Mouse (Mus musculus) lung, embryonic 16.5 days (tissue): ENCODE results near the gene Net1. TPM values are rescaled to one million over a fixed set of nuclear protein-coding genes. Genes with fewer than 3 reads are reported as not detected.

ENCODE experiments used
- ATAC-seq: fragments of 200-750 bp; cut with Nextera tagmentation; 2 replicates; pipeline ENCODE4 v1.8.0; 2017; ENCODE audit warnings: low read depth, mild to moderate bottlenecking, moderate library complexity
- H3K27ac ChIP-seq: fragments of 300-500 bp; sonication (generic); 2 replicates; pipeline ENCODE4 v1.5.1; 2014; ENCODE audit warnings: mild to moderate bottlenecking, control low read depth, low read length
- H3K27me3 ChIP-seq: fragments of 300-500 bp; sonication (generic); 2 replicates; pipeline ENCODE4 v1.6.1; 2014; ENCODE audit warnings: low read depth, low read length, mixed read lengths; ENCODE audit not compliant: control insufficient read depth, insufficient read depth
- H3K36me3 ChIP-seq: fragments of 300-500 bp; sonication (generic); 2 replicates; pipeline ENCODE4 v1.6.1; 2014; ENCODE audit warnings: low read length; ENCODE audit not compliant: control insufficient read depth, insufficient read depth
- H3K4me1 ChIP-seq: fragments of 300-500 bp; sonication (generic); replicated peaks from 2 replicates; pipeline ENCODE4 v1.6.1; 2014; ENCODE audit warnings: low read length, mixed read lengths; ENCODE audit not compliant: control insufficient read depth, insufficient read depth
- H3K4me2 ChIP-seq: fragments of 300-500 bp; sonication (generic); 2 replicates; pipeline ENCODE4 v1.6.1; 2014; ENCODE audit warnings: low read depth, low read length, control low read depth
- H3K4me3 ChIP-seq: fragments of 300-500 bp; sonication (generic); 2 replicates; pipeline ENCODE4 v1.5.1; 2014; ENCODE audit warnings: mild to moderate bottlenecking, low read length, control low read depth
- H3K9ac ChIP-seq: fragments of 300-500 bp; sonication (generic); 2 replicates; pipeline ENCODE4 v1.6.1; 2014; ENCODE audit warnings: low read length, control low read depth
- H3K9me3 ChIP-seq: fragments of 300-500 bp; sonication (generic); 2 replicates; pipeline ENCODE4 v1.6.1; 2016; ENCODE audit warnings: low read length; ENCODE audit not compliant: control insufficient read depth
- WGBS: fragments of 180-500 bp; shearing (Covaris S2); extraction: QIAGEN DNeasy Blood & Tissue Kit; methylation state at CpG from one replicate; pipeline ENCODE4 v1.1.7; 2014; 5-methylcytosine and 5-hydroxymethylcytosine counted together
- polyA plus RNA-seq: library from polyadenylated mRNA; unstranded; fragments of >200 nt; fragmentation: Nextera tagmentation; extraction: Ambion mirVana; gene quantifications from 2 replicates; pipeline ENCODE4 v1.2.1, GENCODE M21; 2015

Net1 gene
- polyA plus RNA-seq, 1 experiment from 2014 or later: 100 TPM

DNA sequence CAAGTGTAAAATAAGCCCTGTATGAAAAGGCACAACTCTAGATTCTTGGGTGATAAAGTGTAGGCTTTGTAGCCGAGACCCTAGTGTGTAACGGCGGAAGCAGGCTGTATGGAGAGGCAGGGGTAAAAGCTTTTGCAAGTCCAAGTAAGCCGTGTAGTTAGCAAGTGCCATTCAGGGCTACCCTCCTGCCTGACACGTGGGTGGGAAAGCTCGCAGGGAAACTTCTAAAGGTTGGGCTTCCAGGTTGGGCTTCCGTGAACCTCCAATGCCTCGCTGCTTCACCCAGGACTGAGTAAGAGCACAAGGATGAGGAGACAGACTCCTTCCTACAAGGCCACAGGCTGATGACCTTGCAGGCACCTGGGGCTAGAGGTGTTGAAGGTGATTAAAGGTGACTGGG, 23.5 kb downstream of the Net1 start:
- 69% methylated on average over 8 of the region's 8 CpGs for WGBS
- H3K9me3 ChIP-seq: no peaks in the 10 kb centered on the region

GRCm38 (mm10) chr13:3893126-3893734, 24.8 kb downstream of the Net1 start:
- WGBS: under 1% methylated on average over 35 of the region's 35 CpGs
- Histone ChIP-seq H3K9ac (peak overlapping the region; percentile 77), H3K9me3 (no peaks in the 10 kb centered on the region), H3K27ac (peak overlapping the region; percentile 81), H3K27me3 (no peaks in the 10 kb centered on the region), H3K4me3 (peak overlapping the region; percentile 74), H3K4me1 (peaks cover 8% of the 10 kb centered on the region), H3K36me3 (no peaks in the 10 kb centered on the region; the same call in 1 of the 2 replicates), H3K4me2 (peak overlapping the region; percentile 68)
- ATAC-seq: peak; percentile 98

More for the DNA sequence above, 23.5 kb downstream of the Net1 start:
- H3K27me3 ChIP-seq: no peaks in the 10 kb centered on the region
- H3K4me3 ChIP-seq: no peak overlapping the region
- peaks cover 5% of the 10 kb centered on the region for H3K4me1 ChIP-seq
- no peak overlapping the region for H3K9ac ChIP-seq
- no peak overlapping the region for H3K27ac ChIP-seq
- no peak overlapping the region for H3K4me2 ChIP-seq
- H3K36me3 ChIP-seq: no peaks in the 10 kb centered on the region; the same call in 1 of the 2 replicates
- ATAC-seq: no peak

DNA sequence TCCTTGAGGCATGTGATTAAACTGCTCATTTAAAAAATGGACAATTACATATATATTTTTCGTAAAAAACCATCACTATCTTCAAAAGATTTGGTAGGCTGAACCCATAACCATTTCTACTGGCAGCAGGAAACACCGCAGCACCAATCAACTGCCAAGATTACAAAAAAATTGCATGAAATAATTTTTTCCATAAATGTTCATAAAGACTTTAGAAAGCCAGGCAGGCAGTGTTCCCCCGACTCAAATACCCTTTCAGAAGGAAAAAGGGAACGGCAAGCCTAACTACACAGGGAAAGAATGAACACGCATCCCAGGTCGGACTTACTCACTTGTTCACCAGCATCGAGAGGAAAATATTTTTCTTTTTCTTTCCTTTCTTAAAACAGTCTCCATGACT, 25.4 kb downstream of the Net1 start:
- Histone ChIP-seq H3K27me3 (no peaks in the 10 kb centered on the region), H3K4me3 (peak overlapping the region; percentile 74), H3K4me2 (peak overlapping the region; percentile 68), H3K9ac (peak overlapping the region; percentile 69), H3K4me1 (peaks cover 8% of the 10 kb centered on the region), H3K36me3 (peaks cover 6% of the 10 kb centered on the region), H3K27ac (no peak overlapping the region), H3K9me3 (no peaks in the 10 kb centered on the region)
- no peak for ATAC-seq
- WGBS: 3% methylated on average over 7 of the region's 7 CpGs

GRCm38 (mm10) chr13:3891479-3892087, 26.4 kb downstream of the Net1 start:
- Histone ChIP-seq H3K9me3 (no peaks in the 10 kb centered on the region), H3K4me3 (peak overlapping the region; percentile 74), H3K9ac (peak overlapping the region; percentile 69), H3K36me3 (peaks cover 16% of the 10 kb centered on the region), H3K4me1 (peaks cover 8% of the 10 kb centered on the region), H3K4me2 (peak overlapping the region; percentile 68), H3K27ac (peak overlapping the region; percentile 19), H3K27me3 (no peaks in the 10 kb centered on the region)
- WGBS: 30% methylated on average over 8 of the region's 8 CpGs
- ATAC-seq: no peak

- WGBS: 44% methylated on average over 8 of the region's 8 CpGs
- Histone ChIP-seq H3K9ac (no peak overlapping the region), H3K27me3 (no peaks in the 10 kb centered on the region), H3K9me3 (no peaks in the 10 kb centered on the region), H3K4me3 (peak overlapping the region; percentile 26), H3K4me2 (peak overlapping the region; percentile 36), H3K27ac (no peak overlapping the region; the same call in 1 of the 2 replicates), H3K36me3 (peaks cover 28% of the 10 kb centered on the region), H3K4me1 (peaks cover 8% of the 10 kb centered on the region)
- ATAC-seq: no peak
These were observed 28.0 kb downstream of the Net1 start for GRCm38 (mm10) chr13:3890061-3890460.

DNA sequence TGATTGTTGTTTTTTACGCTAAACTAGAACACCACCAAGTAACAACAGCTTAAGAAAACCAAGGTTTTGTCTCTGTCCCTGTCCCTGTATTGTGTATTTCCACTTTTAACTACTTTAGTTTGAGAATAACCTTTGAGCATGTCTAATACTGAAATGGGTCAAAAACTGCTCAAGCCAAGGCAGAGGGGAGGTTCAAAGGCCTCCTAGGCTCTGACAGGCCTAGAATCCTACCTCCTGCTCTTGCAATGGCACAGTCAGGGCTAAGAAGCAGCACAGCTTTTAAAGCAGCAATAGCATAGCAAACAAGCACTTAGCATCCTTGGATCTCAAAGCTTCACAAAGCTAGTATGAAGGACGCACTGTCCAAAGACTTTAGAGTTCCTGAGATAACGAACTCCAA, 28.9 kb downstream of the Net1 start:
- Histone ChIP-seq H3K4me3 (no peak overlapping the region), H3K36me3 (peaks cover 37% of the 10 kb centered on the region), H3K27ac (no peak overlapping the region), H3K9me3 (no peaks in the 10 kb centered on the region), H3K27me3 (no peaks in the 10 kb centered on the region), H3K9ac (no peak overlapping the region), H3K4me1 (peaks cover 8% of the 10 kb centered on the region), H3K4me2 (no peak overlapping the region)
- ATAC-seq: no peak
- WGBS: 80% methylated on average over 3 of the region's 3 CpGs

GRCm38 (mm10) chr13:3886663-3887062, 31.4 kb downstream of the Net1 start:
- Histone ChIP-seq H3K4me1 (peaks cover 5% of the 10 kb centered on the region; the same call in 1 of the 2 replicates), H3K27ac (no peak overlapping the region), H3K4me3 (no peak overlapping the region), H3K4me2 (no peak overlapping the region), H3K9me3 (no peaks in the 10 kb centered on the region), H3K9ac (no peak overlapping the region), H3K36me3 (peaks cover 43% of the 10 kb centered on the region), H3K27me3 (no peaks in the 10 kb centered on the region)
- ATAC-seq: no peak
- 94% methylated on average over 7 of the region's 7 CpGs for WGBS

GRCm38 (mm10) chr13:3877679-3878220, 40.3 kb downstream of the Net1 start:
- H3K27me3 ChIP-seq: no peaks in the 10 kb centered on the region
- H3K27ac ChIP-seq: 0 out of 2 replicates have a peak overlapping the region, but pooled peaks have one; percentile 2
- H3K4me1 ChIP-seq: peaks cover 5% of the 10 kb centered on the region; the same call in 1 of the 2 replicates
- ATAC-seq: no peak
- no peak overlapping the region for H3K4me2 ChIP-seq
- no peak overlapping the region for H3K9ac ChIP-seq
- H3K4me3 ChIP-seq: no peak overlapping the region
- no peaks in the 10 kb centered on the region for H3K9me3 ChIP-seq
- WGBS: 54% methylated on average over 4 of the region's 4 CpGs
- peaks cover 10% of the 10 kb centered on the region; the same call in 1 of the 2 replicates for H3K36me3 ChIP-seq

DNA sequence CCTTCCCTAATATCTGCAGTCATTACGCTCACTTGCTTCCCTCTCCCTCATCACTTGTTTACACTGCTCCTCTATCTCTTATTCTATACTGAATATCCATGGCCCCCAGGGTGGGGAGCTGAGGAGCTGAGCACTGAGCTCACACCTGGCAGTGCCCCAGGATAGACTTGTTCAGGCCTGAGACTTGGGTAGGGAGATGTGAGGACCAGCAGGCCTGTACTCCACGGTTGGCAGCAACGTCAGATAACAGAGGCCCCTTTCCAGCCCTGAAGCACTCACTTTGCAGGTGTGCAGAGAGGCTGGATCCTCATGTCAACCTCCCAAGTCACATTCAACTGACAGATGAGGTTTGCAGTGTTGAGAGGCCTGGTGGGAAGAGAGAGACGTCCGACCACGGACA, 40.8 kb downstream of the Net1 start:
- peak overlapping the region; percentile 51 for H3K27ac ChIP-seq
- WGBS: 38% methylated on average over 6 of the region's 6 CpGs

More for the DNA sequence above, 40.8 kb downstream of the Net1 start:
- peaks cover 5% of the 10 kb centered on the region; the same call in 1 of the 2 replicates for H3K4me1 ChIP-seq
- no peak overlapping the region for H3K4me2 ChIP-seq
- H3K9ac ChIP-seq: no peak overlapping the region
- no peaks in the 10 kb centered on the region for H3K27me3 ChIP-seq
- peak; percentile 30; the same call in 1 of the 2 replicates for ATAC-seq
- H3K9me3 ChIP-seq: no peaks in the 10 kb centered on the region
- peaks cover 9% of the 10 kb centered on the region; the same call in 1 of the 2 replicates for H3K36me3 ChIP-seq
- no peak overlapping the region for H3K4me3 ChIP-seq
